Mouse (Mus musculus) lung, adult 2 months (tissue): ENCODE data around the gene Morn5.

Experiments used
- CTCF ChIP-seq: fragments of 200-500 bp; IDR thresholded peaks from 2 replicates; pipeline ENCODE4 v1.5.1; 2011; ENCODE audit warnings: mild to moderate bottlenecking, low read length, control low read depth; ENCODE audit not compliant: insufficient read depth
- POLR2A ChIP-seq: fragments of 200-500 bp; IDR thresholded peaks from 2 replicates; pipeline ENCODE4 v1.6.1; 2011; ENCODE audit warnings: low read depth, mild to moderate bottlenecking, control low read depth, low read length, borderline replicate concordance; ENCODE audit errors: extremely low read depth

- no peak for TF ChIP-seq POLR2A
- TF ChIP-seq CTCF = no peak
Measured at GRCm38 (mm10) chr2:36061409-36061808, 12.2 kb downstream of the Morn5 start.
